Mouse (Mus musculus): ENCODE data around the gene Ehmt2.
A peak's percentile ranks its signal among the peaks of the same experiment; 100 is the strongest.

Gene Ehmt2

GRCm38 (mm10) chr17:34898160-34898586 lies at the start of gene Ehmt2, which contains the start of gene C2:
Ehmt2 (plus strand) TSS chr17:34898469.
C2 (minus strand) TSS chr17:34898265.
- peak; percentile 75 for DNase-seq (ENCODE audit: low spot score)

DNA sequence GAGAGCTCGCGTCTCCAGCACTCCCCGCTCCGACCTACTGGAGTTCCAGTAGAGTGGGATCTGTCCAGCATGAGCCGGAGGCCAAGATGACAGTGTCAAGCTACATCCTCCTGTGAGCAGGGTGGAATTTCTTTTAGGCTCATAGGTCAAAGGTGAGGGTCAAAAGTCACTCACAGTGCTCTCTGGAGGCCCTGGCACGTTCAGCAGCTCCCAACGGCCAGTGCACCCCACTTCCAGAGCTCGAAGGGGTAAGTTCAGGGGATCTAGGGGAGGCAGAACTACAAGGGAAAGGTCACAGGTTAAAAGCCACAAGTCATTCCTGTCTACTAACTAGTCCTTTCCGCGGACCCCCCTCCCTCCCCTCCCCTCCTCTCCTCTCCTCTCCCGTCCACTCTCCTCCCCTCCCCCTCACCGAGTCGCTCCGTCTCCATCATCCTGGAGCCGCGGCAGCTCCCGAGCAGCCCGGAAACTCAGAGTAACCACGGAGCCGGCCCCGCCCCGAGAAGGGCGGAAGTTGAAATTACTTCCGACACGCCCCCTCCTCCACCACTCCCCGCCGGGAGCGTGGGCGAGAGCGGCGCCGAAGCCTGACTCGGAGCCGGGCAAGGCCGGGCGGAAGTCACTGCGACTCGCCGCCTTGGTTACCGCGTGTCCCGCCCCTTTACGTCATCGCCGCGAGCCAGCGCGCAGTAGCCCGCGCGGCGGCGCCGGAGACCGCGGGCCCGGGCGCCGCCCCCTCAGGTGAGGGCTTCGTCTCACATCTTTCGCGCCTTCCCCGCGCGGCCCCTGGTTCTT lies 48.4 kb upstream of the Ehmt2 start, which contains the start of the genes Skiv2l and Nelfe:
Gene Skiv2l (minus strand): TSS at position 489 of the 795 bp plus-strand sequence.
Gene Nelfe (plus strand): TSS at position 670 of the 795 bp plus-strand sequence.
- peak; percentile 99 for DNase-seq (ENCODE audit: low spot score)

DNA sequence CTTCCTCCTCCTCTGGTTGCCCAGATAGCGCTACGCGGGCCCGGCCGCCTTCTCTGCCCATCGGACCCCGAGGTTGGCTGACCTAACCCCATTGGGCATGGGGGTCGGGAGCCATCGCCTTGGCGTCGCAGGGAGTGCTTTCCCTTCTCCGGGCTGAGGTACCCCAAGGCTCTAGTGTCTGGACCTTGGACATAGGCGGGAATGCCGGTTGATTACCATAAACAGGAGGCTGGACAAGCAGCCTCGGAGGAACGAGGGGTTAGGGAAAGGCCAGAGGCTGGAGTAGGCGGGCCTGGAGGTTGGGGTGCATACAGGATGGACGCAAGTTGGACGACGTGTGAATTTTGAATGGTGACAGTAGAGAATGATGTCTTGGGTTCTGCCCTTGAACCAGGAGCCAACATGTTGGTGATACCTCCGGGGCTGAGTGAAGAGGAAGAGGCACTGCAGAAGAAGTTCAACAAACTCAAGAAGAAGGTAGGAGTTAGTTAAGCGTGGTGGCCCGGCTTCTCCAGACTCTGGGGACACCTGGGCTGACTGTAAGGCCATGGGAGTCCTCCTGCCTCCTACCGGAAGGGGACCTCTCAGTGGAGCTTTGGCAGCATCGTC lies 47.6 kb upstream of the Ehmt2 start:
- DNase-seq (ENCODE audit: low spot score): peak; percentile 20

- no peak for DNase-seq (ENCODE audit: low spot score)
Observed at GRCm38 (mm10) chr17:34853511-34853910, 44.8 kb upstream of the Ehmt2 start.

DNA sequence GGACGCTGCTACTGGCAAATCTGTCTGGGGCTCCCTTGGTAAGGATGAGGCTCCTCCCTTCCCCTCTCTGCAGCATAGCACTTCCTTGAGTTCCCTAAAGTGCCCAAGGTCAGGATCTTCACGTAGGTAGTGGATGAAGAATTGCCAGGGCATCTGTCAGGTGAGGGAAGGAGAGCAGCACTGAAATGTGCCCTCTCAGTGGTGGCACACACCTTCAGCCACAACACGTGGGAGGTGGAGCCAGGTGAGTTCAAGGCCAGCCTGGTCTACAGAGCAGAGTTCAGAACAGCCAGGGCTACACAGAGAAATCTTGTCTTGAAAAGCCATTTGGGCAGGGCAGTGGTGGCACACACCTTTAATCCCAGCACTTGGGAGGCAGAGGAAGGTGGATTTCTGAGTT lies 43.5 kb upstream of the Ehmt2 start:
- DNase-seq (ENCODE audit: low spot score): no peak

DNA sequence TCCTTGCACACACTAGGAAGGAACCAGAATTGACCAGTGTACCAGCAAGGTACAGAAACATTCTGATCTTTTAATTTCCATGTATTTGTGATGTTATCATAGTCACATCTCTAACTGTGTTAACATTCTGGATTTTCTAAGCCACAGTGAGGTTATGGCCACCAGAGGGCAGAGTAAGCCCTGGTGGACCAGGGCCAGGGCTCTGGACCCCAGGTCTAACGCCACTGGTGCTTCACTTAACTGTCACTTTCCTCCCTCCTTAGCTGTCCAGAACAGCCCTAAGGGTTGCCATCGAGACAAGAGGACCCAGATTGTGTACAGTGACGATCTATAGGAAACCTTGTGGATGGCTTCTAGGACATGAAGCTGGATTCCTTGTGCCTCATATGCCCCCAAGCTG lies 42.4 kb upstream of the Ehmt2 start:
- DNase-seq (ENCODE audit: low spot score): peak; percentile 72

GRCm38 (mm10) chr17:34858670-34859069 lies 39.6 kb upstream of the Ehmt2 start:
- no peak for DNase-seq (ENCODE audit: low spot score)

DNA sequence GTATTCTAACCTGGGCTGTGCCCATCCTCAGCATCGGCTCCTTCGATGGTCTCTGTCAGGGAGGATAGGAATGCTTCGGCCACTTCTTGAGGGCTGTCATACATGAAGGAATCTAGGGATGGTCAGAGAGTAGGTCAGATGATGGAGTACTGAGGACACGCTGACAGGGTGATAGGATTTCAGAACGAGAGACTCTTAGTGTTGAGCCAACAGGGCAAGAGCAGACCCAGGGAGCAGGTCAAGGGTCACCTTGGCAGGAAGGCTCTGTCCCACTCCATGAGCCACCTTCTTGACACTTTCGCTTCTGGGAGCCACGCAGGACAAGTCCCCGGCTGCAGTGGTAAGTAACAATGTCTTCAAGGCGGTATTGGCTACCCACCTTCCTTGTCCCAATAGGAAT lies 37.8 kb upstream of the Ehmt2 start:
- no peak for DNase-seq (ENCODE audit: low spot score)

GRCm38 (mm10) chr17:34861704-34862415 lies 36.4 kb upstream of the Ehmt2 start:
- DNase-seq (ENCODE audit: low spot score): no peak

GRCm38 (mm10) chr17:34862416-34863081 lies 35.7 kb upstream of the Ehmt2 start, which contains the start of gene Cfb:
Cfb (minus strand) TSS chr17:34862518.
- DNase-seq (ENCODE audit: low spot score): no peak

DNA sequence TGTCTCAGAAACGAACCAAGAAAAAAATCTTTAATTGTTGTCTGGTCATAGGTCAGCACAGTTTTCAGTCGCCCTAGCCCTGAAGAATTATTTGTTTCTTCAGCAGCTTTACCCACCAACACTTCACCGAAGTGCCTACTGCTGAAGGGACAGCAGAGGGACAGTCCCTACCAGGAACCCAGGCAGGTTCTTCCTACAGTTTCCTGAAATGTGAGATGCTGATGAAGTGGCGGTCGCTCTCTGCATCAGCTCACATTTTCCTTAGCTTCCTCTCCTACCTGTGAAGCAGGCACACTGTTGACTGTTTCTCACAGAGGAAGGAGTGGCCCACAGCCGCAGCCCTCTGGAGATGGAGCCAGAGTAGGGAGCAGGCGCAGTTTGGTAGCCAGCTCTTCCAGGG lies 32.3 kb upstream of the Ehmt2 start:
- DNase-seq (ENCODE audit: low spot score): no peak

- DNase-seq (ENCODE audit: low spot score): no peak
Observed at GRCm38 (mm10) chr17:34874321-34874720, 23.9 kb upstream of the Ehmt2 start.

DNA sequence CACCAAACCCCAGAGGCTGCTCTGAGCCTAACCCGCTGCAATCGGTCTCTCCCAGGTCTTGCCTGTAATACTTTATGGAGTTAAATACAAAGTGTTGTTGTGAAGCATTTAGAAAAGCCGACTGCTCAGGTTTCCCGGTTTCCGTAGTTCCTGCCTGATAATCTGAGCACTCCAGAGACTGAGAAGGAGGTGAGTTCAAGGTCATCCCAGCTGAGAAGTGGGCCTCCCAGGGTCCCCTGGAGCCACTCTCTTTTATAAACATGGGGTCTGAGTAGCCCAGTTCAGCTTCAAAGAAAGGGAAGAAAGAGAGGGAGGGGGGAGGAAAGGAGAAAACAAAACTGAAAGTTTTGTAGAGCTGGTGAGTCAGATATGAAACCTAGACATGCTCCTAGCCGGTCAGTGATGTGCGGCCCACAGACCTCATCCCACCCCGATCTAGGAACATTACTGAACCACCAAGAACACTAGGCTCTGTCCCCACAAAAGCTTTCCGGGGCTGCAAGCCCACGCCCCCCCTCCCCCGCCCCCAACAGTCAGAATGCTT lies 18.9 kb upstream of the Ehmt2 start, which contains the start of gene Zbtb12:
Gene Zbtb12 (plus strand): TSS at position 148 of the 544 bp plus-strand sequence.
- DNase-seq (ENCODE audit: low spot score): no peak

DNA sequence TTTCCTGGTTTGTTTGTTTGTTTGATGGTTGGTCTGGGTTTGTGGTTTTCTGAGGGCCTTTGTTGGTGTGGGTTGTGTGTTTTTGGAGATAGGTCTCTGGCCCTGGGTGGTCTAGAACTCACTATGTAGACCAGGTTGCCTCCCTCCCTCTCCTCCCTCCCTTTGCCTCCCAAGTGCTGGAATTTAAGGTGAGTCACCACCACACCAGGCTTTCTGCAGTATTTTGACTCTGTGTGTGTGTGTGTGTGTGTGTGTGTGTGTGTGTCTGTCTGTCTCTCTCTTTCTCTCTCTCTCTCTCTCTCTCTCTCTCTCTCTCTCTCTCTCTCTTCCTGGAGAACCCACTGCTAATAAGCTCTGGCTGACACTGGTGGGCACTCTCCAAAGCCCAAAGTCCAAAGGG lies 17.1 kb upstream of the Ehmt2 start:
- no peak for DNase-seq (ENCODE audit: low spot score)

DNA sequence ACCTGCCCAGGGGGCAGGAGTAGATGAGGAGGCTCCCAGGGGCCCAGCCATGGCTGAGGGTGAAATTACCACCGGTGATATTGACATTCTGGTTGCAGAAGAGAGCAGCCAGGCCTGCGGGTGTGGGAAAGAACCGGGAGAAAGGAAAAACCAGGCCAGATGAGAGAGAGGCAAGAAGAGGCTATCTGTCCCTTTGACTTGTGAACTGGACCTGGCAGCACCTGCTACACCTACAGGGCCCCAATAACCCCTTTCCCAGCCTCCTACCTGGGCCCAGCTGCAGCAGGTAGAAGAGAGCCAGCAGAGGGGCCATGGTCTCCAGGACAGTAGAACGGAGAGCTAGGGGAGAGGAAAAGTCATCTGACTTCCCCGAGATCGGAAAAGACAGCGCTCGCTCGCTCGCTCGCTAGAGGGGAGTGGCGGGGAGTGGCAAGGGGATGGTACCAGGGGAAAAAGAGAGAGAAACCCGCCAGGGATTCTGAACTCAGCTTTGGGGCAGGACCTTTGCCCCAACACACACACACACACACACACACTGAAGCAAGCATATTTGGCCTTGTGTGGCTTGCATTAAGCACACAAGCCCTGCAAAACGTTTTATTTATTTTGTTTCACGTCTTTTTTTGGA lies 16.5 kb upstream of the Ehmt2 start, which contains the start of gene Gm20547:
Gene Gm20547 (minus strand): TSS at position 360 of the 628 bp plus-strand sequence.
- peak; percentile 41 for DNase-seq (ENCODE audit: low spot score)

DNA sequence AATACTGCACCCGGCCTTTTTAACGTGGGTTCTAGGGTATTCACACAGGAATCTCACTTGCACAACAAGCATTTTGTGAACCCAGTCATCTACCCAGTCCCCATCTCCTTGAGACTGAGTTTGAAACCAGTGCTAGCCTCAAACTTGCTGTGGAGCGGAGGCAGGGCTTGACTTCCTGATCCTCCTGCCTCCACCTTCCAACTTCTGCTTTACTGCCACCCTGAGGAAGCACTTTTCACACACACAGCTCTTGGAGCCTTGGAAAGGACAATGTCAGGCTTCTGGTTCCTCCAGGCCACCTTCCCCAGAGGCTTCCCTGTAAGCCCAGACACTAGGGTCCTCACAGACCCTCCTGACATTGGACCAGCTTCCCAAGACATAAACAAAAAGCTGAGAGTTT lies 14.9 kb upstream of the Ehmt2 start:
- DNase-seq (ENCODE audit: low spot score): no peak

DNA sequence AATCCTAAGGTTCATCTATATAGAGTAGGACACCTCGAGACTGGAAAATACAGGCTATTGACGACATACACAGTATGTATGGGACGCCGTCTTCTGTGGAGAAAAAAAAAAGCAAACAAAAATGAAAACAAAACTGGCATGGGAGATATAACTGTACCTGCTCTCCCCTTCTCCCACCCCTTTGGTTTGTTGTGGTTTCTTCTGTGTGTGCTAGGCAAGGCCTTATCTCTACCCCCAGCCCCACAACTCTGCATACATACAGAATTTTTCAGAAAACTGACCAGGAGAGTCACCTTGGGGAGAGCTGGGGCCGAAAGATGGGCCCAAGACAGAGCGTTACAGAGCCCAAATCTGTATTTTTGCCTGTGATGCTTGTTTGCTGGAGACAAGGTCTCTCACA lies 13.6 kb upstream of the Ehmt2 start:
- no peak for DNase-seq (ENCODE audit: low spot score)

GRCm38 (mm10) chr17:34885615-34886014 lies 12.7 kb upstream of the Ehmt2 start:
- no peak for DNase-seq (ENCODE audit: low spot score)

DNA sequence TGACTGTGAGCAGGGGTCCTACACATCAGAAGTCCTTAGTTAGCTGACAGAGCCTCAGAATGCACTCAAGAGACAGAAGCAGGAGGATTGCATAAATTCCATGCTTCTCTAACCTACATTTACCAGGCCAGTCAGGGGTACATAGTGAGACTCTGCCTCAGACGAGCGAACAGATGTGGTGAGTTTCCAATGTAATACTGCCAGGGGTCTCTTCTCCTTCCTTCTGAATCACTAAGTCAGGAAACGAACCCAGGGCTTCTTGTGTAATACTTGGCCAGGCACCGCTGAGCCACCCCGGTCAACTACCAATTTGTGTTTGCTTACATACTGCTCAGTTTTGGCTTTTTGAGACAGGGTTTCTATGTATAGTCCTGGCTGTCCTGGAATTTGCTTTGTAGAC lies 10.3 kb upstream of the Ehmt2 start:
- no peak for DNase-seq (ENCODE audit: low spot score)

- DNase-seq (ENCODE audit: low spot score): no peak
Observed at GRCm38 (mm10) chr17:34890074-34890743, 8.1 kb upstream of the Ehmt2 start.

- DNase-seq (ENCODE audit: low spot score): no peak
Observed at GRCm38 (mm10) chr17:34891377-34891776, 6.9 kb upstream of the Ehmt2 start.

All from MN1 (cell line).